Mouse (Mus musculus) erythroblast, embryonic 14.5 days (primary cell): ENCODE measurements around the gene Itk.

Experiments
- GATA1 ChIP-seq: IDR thresholded peaks from 2 replicates; pipeline ENCODE4 v1.6.1; 2012; ENCODE audit warnings: low read length, inconsistent platforms, mixed read lengths
- TAL1 ChIP-seq: IDR thresholded peaks from 3 replicates; pipeline ENCODE4 v1.6.1; 2012; ENCODE audit warnings: low read length, inconsistent platforms, mixed read lengths

- TF ChIP-seq GATA1 (no peak), TAL1 (no peak)
Measured at GRCm38 (mm10) chr11:46307768-46308167, 81.5 kb downstream of the Itk start.
